Mouse (Mus musculus): Measurements from ENCODE around the gene Paxip1. TPM values are rescaled to one million over a fixed set of nuclear protein-coding genes. Genes with fewer than 3 reads are reported as not detected.

Gene Paxip1
- polyA plus RNA-seq (2012; rRNA removed): 13.8 and 20.5 TPM in 2 replicates

- peak; percentile 80 for DNase-seq (ENCODE audit: low read depth, low spot score)
- under 1% methylated on average over 73 of the region's 73 CpGs for WGBS
These were observed at the start of gene Paxip1 for GRCm38 (mm10) chr5:27791303-27792172. Gene Paxip1, minus strand, starts transcription at chr5:27791691.

- no peak for DNase-seq (ENCODE audit: low read depth, low spot score)
These were observed 46.6 kb upstream of the Paxip1 start for GRCm38 (mm10) chr5:27838061-27838460.

GRCm38 (mm10) chr5:27835096-27835495, 43.6 kb upstream of the Paxip1 start:
- DNase-seq (ENCODE audit: low read depth, low spot score): no peak
- WGBS: 82% methylated on average over 2 of the region's 2 CpGs

More at GRCm38 (mm10) chr5:27838061-27838460, 46.6 kb upstream of the Paxip1 start:
- 19% methylated on average over 4 of the region's 4 CpGs for WGBS

- WGBS: 12% methylated on average over 7 of the region's 7 CpGs
- no peak for DNase-seq (ENCODE audit: low read depth, low spot score)
These were observed 36.5 kb upstream of the Paxip1 start for GRCm38 (mm10) chr5:27827971-27828370.

GRCm38 (mm10) chr5:27821161-27821560, 29.7 kb upstream of the Paxip1 start:
- WGBS: 62% methylated on average over 6 of the region's 6 CpGs
- no peak for DNase-seq (ENCODE audit: low read depth, low spot score)

- WGBS: 39% methylated on average over 3 of the region's 3 CpGs
These were observed 27.6 kb upstream of the Paxip1 start for GRCm38 (mm10) chr5:27818840-27819672.

GRCm38 (mm10) chr5:27814282-27814681, 22.8 kb upstream of the Paxip1 start:
- DNase-seq (ENCODE audit: low read depth, low spot score): no peak
- WGBS: 83% methylated on average over 2 of the region's 2 CpGs

More at GRCm38 (mm10) chr5:27818840-27819672, 27.6 kb upstream of the Paxip1 start:
- no peak for DNase-seq (ENCODE audit: low read depth, low spot score)

GRCm38 (mm10) chr5:27793923-27794322, 2.4 kb upstream of the Paxip1 start:
- 7% methylated on average over 1 of the region's 1 CpGs for WGBS
- no peak for DNase-seq (ENCODE audit: low read depth, low spot score)

- 37% methylated on average over 9 of the region's 9 CpGs for WGBS
- DNase-seq (ENCODE audit: low read depth, low spot score): no peak
These were observed 1.2 kb upstream of the Paxip1 start for GRCm38 (mm10) chr5:27792531-27793205.

GRCm38 (mm10) chr5:27792173-27792470, 631 bp upstream of the Paxip1 start:
- DNase-seq (ENCODE audit: low read depth, low spot score): no peak
- 9% methylated on average over 8 of the region's 8 CpGs for WGBS

- under 1% methylated on average over 47 of the region's 47 CpGs for whole genome bisulfite sequencing
- no peak for DNase-seq (ENCODE audit: low read depth, low spot score)
These were observed 592 bp downstream of the Paxip1 start for GRCm38 (mm10) chr5:27790910-27791288.

- 8% methylated on average over 21 of the region's 21 CpGs for WGBS
- DNase-seq (ENCODE audit: low read depth, low spot score): no peak
These were observed 1.2 kb downstream of the Paxip1 start for GRCm38 (mm10) chr5:27790086-27790909.

- DNase-seq (ENCODE audit: low read depth, low spot score): no peak
- WGBS: 63% methylated on average over 10 of the region's 10 CpGs
These were observed 1.9 kb downstream of the Paxip1 start for GRCm38 (mm10) chr5:27789586-27789985.

- DNase-seq (ENCODE audit: low read depth, low spot score): no peak
- 92% methylated on average over 9 of the region's 9 CpGs for WGBS
These were observed 8.1 kb downstream of the Paxip1 start for GRCm38 (mm10) chr5:27783381-27783780.

GRCm38 (mm10) chr5:27767948-27768347, 23.5 kb downstream of the Paxip1 start:
- 75% methylated on average over 5 of the region's 5 CpGs for WGBS
- DNase-seq (ENCODE audit: low read depth, low spot score): no peak

- WGBS: 79% methylated on average over 4 of the region's 4 CpGs
- no peak for DNase-seq (ENCODE audit: low read depth, low spot score)
These were observed 25.7 kb downstream of the Paxip1 start for GRCm38 (mm10) chr5:27765780-27766179.

GRCm38 (mm10) chr5:27744944-27745343, 46.5 kb downstream of the Paxip1 start:
- 88% methylated on average over 1 of the region's 1 CpGs for WGBS

GRCm38 (mm10) chr5:27739216-27739615, 52.3 kb downstream of the Paxip1 start:
- no peak for DNase-seq (ENCODE audit: low read depth, low spot score)
- WGBS: 69% methylated on average over 6 of the region's 6 CpGs

More at GRCm38 (mm10) chr5:27744944-27745343, 46.5 kb downstream of the Paxip1 start:
- DNase-seq (ENCODE audit: low read depth, low spot score): no peak

GRCm38 (mm10) chr5:27737168-27737567, 54.3 kb downstream of the Paxip1 start:
- no peak for DNase-seq (ENCODE audit: low read depth, low spot score)
- 11% methylated on average over 3 of the region's 3 CpGs for WGBS
